Mouse (Mus musculus): Measurements from ENCODE around the gene Med11. TPM values are rescaled to one million over a fixed set of nuclear protein-coding genes. Genes with fewer than 3 reads are reported as not detected.
A peak's percentile ranks its signal among the peaks of the same experiment; 100 is the strongest.

The Med11 gene
- polyA plus RNA-seq, 1 experiment = 24.1 TPM

DNA sequence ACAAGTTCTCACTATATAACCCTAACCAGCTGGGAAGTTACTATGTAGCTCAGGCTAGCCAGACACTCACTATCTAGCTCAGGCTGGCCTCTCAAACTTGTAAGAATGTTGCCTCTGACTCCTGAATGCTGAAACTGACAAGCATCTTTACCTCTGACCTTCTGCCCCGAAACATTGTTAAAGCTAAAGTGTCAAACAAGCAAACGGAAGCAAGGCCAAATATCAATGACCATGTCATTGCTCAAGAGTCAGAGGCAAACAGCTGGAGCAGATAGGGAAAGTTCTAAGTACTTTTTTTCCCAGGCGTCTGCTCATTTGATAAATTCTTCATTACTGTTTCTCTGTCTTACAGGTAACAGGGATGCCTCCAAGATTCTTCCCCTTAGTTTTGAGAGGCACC is 50.3 kb downstream of the Med11 start:
- peaks cover 22% of the 10 kb centered on the region for H3K4me1 ChIP-seq (ENCODE audit: control insufficient read depth, insufficient read depth, insufficient read length, low read length)
- no peaks in the 10 kb centered on the region; the same call in 1 of the 2 replicates for H3K36me3 ChIP-seq (ENCODE audit: control insufficient read depth, insufficient read depth, low read length)
- TF ChIP-seq POLR2A (IDR thresholded peaks at IDR 0.05; ENCODE audit: low read depth, low read length) (no peak), CTCF (IDR thresholded peaks at IDR 0.05; ENCODE audit: extremely low read depth, insufficient read length, insufficient replicate concordance, low read depth, low read length) (no peak)
- no peak overlapping the region for H3K4me3 ChIP-seq (ENCODE audit: low read depth, low read length)
- H3K27me3 ChIP-seq (ENCODE audit: control insufficient read depth, insufficient read depth, low read length) = no peaks in the 10 kb centered on the region
- 26% methylated on average over 3 of the region's 3 CpGs for WGBS
- peak overlapping the region; percentile 66; the same call in 1 of the 2 replicates for H3K27ac ChIP-seq (ENCODE audit: insufficient read depth, low read depth, low read length)

Other genes starting within 250 kb of the Med11 start
- gene Slc16a11, start 239.2 kb upstream of the Med11 start, polyA plus RNA-seq (2012; rRNA removed) = 6.6 and 12.7 TPM in 2 replicates
- gene Slc16a13, start 230.9 kb upstream of the Med11 start, polyA plus RNA-seq (2012; rRNA removed) = 3.2 and 4.7 TPM in 2 replicates
- 0.98 and 2.2 TPM in 2 replicates for gene Bcl6b, start 222.1 kb upstream of the Med11 start, polyA plus RNA-seq (2012; rRNA removed)
- gene 0610010K14Rik, start 214.0 kb upstream of the Med11 start, polyA plus RNA-seq (2012; rRNA removed) = 25.2 and 45.3 TPM in 2 replicates
- gene Gm21988, start 212.1 kb upstream of the Med11 start, polyA plus RNA-seq (2012; rRNA removed) = 2.6 and 4.4 TPM in 2 replicates
- gene Rnasek, start 212.1 kb upstream of the Med11 start, polyA plus RNA-seq (2012; rRNA removed) = 86.6 and 182 TPM in 2 replicates
- 0.62 and 1.6 TPM in 2 replicates for gene Alox12, start 196.6 kb upstream of the Med11 start, polyA plus RNA-seq (2012; rRNA removed)
- gene Alox12e, start 129.3 kb upstream of the Med11 start, polyA plus RNA-seq (2012; rRNA removed) = 0.24 and 0.51 TPM in 2 replicates
- 3.2 and 8.7 TPM in 2 replicates for gene Alox15, start 99.9 kb upstream of the Med11 start, polyA plus RNA-seq (2012; rRNA removed)
- 7.5 and 12.2 TPM in 2 replicates for gene Pelp1, start 41.9 kb upstream of the Med11 start, polyA plus RNA-seq (2012; rRNA removed)
- 15.3 and 23.2 TPM in 2 replicates for gene Arrb2, start 19.3 kb upstream of the Med11 start, polyA plus RNA-seq (2012; rRNA removed)
- 2.5 and 7.1 TPM in 2 replicates for gene Zmynd15, start 7.5 kb downstream of the Med11 start, polyA plus RNA-seq (2012; rRNA removed)
- gene Cxcl16, start 8.1 kb downstream of the Med11 start, polyA plus RNA-seq (2012; rRNA removed) = 28.1 and 48.0 TPM in 2 replicates
- 331 and 587 TPM in 2 replicates for gene Tm4sf5, start 53.3 kb downstream of the Med11 start, polyA plus RNA-seq (2012; rRNA removed)
- gene Vmo1, start 62.7 kb downstream of the Med11 start, polyA plus RNA-seq (2012; rRNA removed) = not detected in 2 replicates
- gene Gltpd2, start 67.3 kb downstream of the Med11 start, polyA plus RNA-seq (2012; rRNA removed) = 4.3 and 8.4 TPM in 2 replicates
- gene Psmb6, start 73.4 kb downstream of the Med11 start, polyA plus RNA-seq (2012; rRNA removed) = 146 and 264 TPM in 2 replicates
- not detected in 2 replicates for gene Gm40193, start 81.0 kb downstream of the Med11 start, polyA plus RNA-seq (2012; rRNA removed)
- 11.0 and 24.9 TPM in 2 replicates for gene Pld2, start 88.1 kb downstream of the Med11 start, polyA plus RNA-seq (2012; rRNA removed)
- 43.6 and 82.0 TPM in 2 replicates for gene Mink1, start 111.0 kb downstream of the Med11 start, polyA plus RNA-seq (2012; rRNA removed)
- gene 4930544D05Rik, start 163.9 kb downstream of the Med11 start, polyA plus RNA-seq (2012; rRNA removed) = not detected in 2 replicates
- 0.06 TPM in 1 of 2 replicates, not detected in the other for gene Chrne, start 167.3 kb downstream of the Med11 start, polyA plus RNA-seq (2012; rRNA removed)
- 0.04 and 0.22 TPM in 2 replicates for gene Gp1ba, start 187.2 kb downstream of the Med11 start, polyA plus RNA-seq (2012; rRNA removed)
- gene Rnf167, start 195.3 kb downstream of the Med11 start, polyA plus RNA-seq (2012; rRNA removed) = 43.0 and 114 TPM in 2 replicates
- 109 and 147 TPM in 2 replicates for gene Slc25a11, start 195.6 kb downstream of the Med11 start, polyA plus RNA-seq (2012; rRNA removed)
- gene Pfn1, start 202.7 kb downstream of the Med11 start, polyA plus RNA-seq (2012; rRNA removed) = 2,319 and 5,668 TPM in 2 replicates
- 3.3 and 12.7 TPM in 2 replicates for gene Eno3, start 205.3 kb downstream of the Med11 start, polyA plus RNA-seq (2012; rRNA removed)
- 21.0 and 36.6 TPM in 2 replicates for gene Spag7, start 217.5 kb downstream of the Med11 start, polyA plus RNA-seq (2012; rRNA removed)
- 27.7 and 66.7 TPM in 2 replicates for gene Camta2, start 236.2 kb downstream of the Med11 start, polyA plus RNA-seq (2012; rRNA removed)
- 0.38 and 0.79 TPM in 2 replicates for gene Inca1, start 248.2 kb downstream of the Med11 start, polyA plus RNA-seq (2012; rRNA removed)
- 33.9 and 87.1 TPM in 2 replicates for gene Kif1c, start 248.6 kb downstream of the Med11 start, polyA plus RNA-seq (2012; rRNA removed)